Mouse (Mus musculus): ENCODE measurements at regions not wholly inside any gene's neighbourhood (a gene's known extent, or its start where the extent isn't known, plus 50 kb on each side); places are given as distances from the start of the nearest gene placed in this dataset.

GRCm38 (mm10) chr14:120102010-120102748 is 59.9 kb upstream of the Oxgr1 start:
- Histone ChIP-seq H3K4me2 (no peak overlapping the region), H3K9ac (replicated peaks) (0 out of 2 replicates have a peak overlapping the region, but pooled peaks have one; percentile 8), H3K4me3 (replicated peaks) (no peak overlapping the region), H3K4me1 (replicated peaks) (peaks cover 9% of the 10 kb centered on the region), H3K27ac (no peak overlapping the region), H3K9me3 (peaks cover 6% of the 10 kb centered on the region; the same call in 1 of the 2 replicates), H3K27me3 (no peaks in the 10 kb centered on the region), H3K36me3 (no peaks in the 10 kb centered on the region)
- no peak for ATAC-seq (ENCODE audit: insufficient number of reproducible peaks, insufficient read depth, low FRiP score, low TSS enrichment, low read depth)
- WGBS, result 42% methylated on average over 7 of the region's 7 CpGs

GRCm38 (mm10) chr14:120102749-120103142 is 60.5 kb upstream of the Oxgr1 start:
- H3K9ac ChIP-seq (replicated peaks), result no peak overlapping the region
- no peak for ATAC-seq (ENCODE audit: insufficient number of reproducible peaks, insufficient read depth, low FRiP score, low TSS enrichment, low read depth)
- no peaks in the 10 kb centered on the region for H3K27me3 ChIP-seq
- H3K27ac ChIP-seq, result no peak overlapping the region
- H3K4me1 ChIP-seq (replicated peaks), result peaks cover 9% of the 10 kb centered on the region
- no peak overlapping the region for H3K4me2 ChIP-seq
- H3K9me3 ChIP-seq, result peaks cover 6% of the 10 kb centered on the region; the same call in 1 of the 2 replicates
- WGBS, result 6% methylated on average over 1 of the region's 1 CpGs
- H3K36me3 ChIP-seq, result no peaks in the 10 kb centered on the region
- H3K4me3 ChIP-seq (replicated peaks), result no peak overlapping the region

GRCm38 (mm10) chr14:120109846-120110245 is 67.6 kb upstream of the Oxgr1 start:
- Histone ChIP-seq H3K27me3 (no peaks in the 10 kb centered on the region), H3K9ac (replicated peaks) (no peak overlapping the region), H3K27ac (no peak overlapping the region), H3K36me3 (no peaks in the 10 kb centered on the region), H3K9me3 (no peaks in the 10 kb centered on the region), H3K4me1 (replicated peaks) (no peaks in the 10 kb centered on the region), H3K4me3 (replicated peaks) (no peak overlapping the region), H3K4me2 (no peak overlapping the region)
- ATAC-seq (ENCODE audit: insufficient number of reproducible peaks, insufficient read depth, low FRiP score, low TSS enrichment, low read depth), result no peak
- WGBS, result 98% methylated on average over 1 of the region's 1 CpGs

- Histone ChIP-seq H3K4me1 (replicated peaks) (no peaks in the 10 kb centered on the region), H3K27ac (no peak overlapping the region), H3K9me3 (no peaks in the 10 kb centered on the region), H3K4me3 (replicated peaks) (no peak overlapping the region), H3K27me3 (no peaks in the 10 kb centered on the region), H3K4me2 (no peak overlapping the region), H3K36me3 (no peaks in the 10 kb centered on the region), H3K9ac (replicated peaks) (no peak overlapping the region)
- no peak for ATAC-seq (ENCODE audit: insufficient number of reproducible peaks, insufficient read depth, low FRiP score, low TSS enrichment, low read depth)
- whole genome bisulfite sequencing, result 90% methylated on average over 4 of the region's 4 CpGs
Observed at GRCm38 (mm10) chr14:120113316-120113715, 71.1 kb upstream of the Oxgr1 start.

- Histone ChIP-seq H3K9me3 (no peaks in the 10 kb centered on the region), H3K36me3 (no peaks in the 10 kb centered on the region), H3K4me3 (replicated peaks) (no peak overlapping the region), H3K27me3 (no peaks in the 10 kb centered on the region), H3K9ac (replicated peaks) (no peak overlapping the region), H3K4me2 (no peak overlapping the region), H3K4me1 (replicated peaks) (no peaks in the 10 kb centered on the region), H3K27ac (no peak overlapping the region)
- ATAC-seq (ENCODE audit: insufficient number of reproducible peaks, insufficient read depth, low FRiP score, low TSS enrichment, low read depth), result no peak
- WGBS, result 88% methylated on average over 7 of the region's 7 CpGs
Observed at GRCm38 (mm10) chr14:120118582-120118981, 76.3 kb upstream of the Oxgr1 start.

GRCm38 (mm10) chr14:120119094-120119501 is 76.9 kb upstream of the Oxgr1 start:
- ATAC-seq (ENCODE audit: insufficient number of reproducible peaks, insufficient read depth, low FRiP score, low TSS enrichment, low read depth), result no peak
- no peak overlapping the region for H3K4me2 ChIP-seq
- WGBS, result 91% methylated on average over 5 of the region's 5 CpGs
- no peaks in the 10 kb centered on the region for H3K27me3 ChIP-seq
- H3K9me3 ChIP-seq, result no peaks in the 10 kb centered on the region
- no peaks in the 10 kb centered on the region for H3K4me1 ChIP-seq (replicated peaks)
- H3K36me3 ChIP-seq, result no peaks in the 10 kb centered on the region
- H3K9ac ChIP-seq (replicated peaks), result no peak overlapping the region
- no peak overlapping the region for H3K4me3 ChIP-seq (replicated peaks)
- H3K27ac ChIP-seq, result no peak overlapping the region

GRCm38 (mm10) chr14:120119506-120119905 is 77.3 kb upstream of the Oxgr1 start:
- no peak overlapping the region for H3K4me3 ChIP-seq (replicated peaks)
- H3K27ac ChIP-seq, result no peak overlapping the region
- no peak overlapping the region for H3K4me2 ChIP-seq
- WGBS, result 72% methylated on average over 5 of the region's 5 CpGs
- no peaks in the 10 kb centered on the region for H3K36me3 ChIP-seq
- H3K9me3 ChIP-seq, result no peaks in the 10 kb centered on the region
- no peak overlapping the region for H3K9ac ChIP-seq (replicated peaks)
- H3K27me3 ChIP-seq, result no peaks in the 10 kb centered on the region
- no peaks in the 10 kb centered on the region for H3K4me1 ChIP-seq (replicated peaks)
- ATAC-seq (ENCODE audit: insufficient number of reproducible peaks, insufficient read depth, low FRiP score, low TSS enrichment, low read depth), result no peak

GRCm38 (mm10) chr14:120120261-120120660 is 78.0 kb upstream of the Oxgr1 start:
- WGBS, result 95% methylated on average over 5 of the region's 5 CpGs
- Histone ChIP-seq H3K4me2 (no peak overlapping the region), H3K9ac (replicated peaks) (no peak overlapping the region), H3K4me1 (replicated peaks) (no peaks in the 10 kb centered on the region), H3K4me3 (replicated peaks) (no peak overlapping the region), H3K27ac (no peak overlapping the region), H3K9me3 (0 out of 2 replicates have a peak, but pooled peaks cover 3% of the 10 kb centered on the region), H3K27me3 (no peaks in the 10 kb centered on the region), H3K36me3 (no peaks in the 10 kb centered on the region)
- ATAC-seq (ENCODE audit: insufficient number of reproducible peaks, insufficient read depth, low FRiP score, low TSS enrichment, low read depth), result no peak

GRCm38 (mm10) chr14:120125315-120125714 is 83.1 kb upstream of the Oxgr1 start:
- no peak overlapping the region for H3K27ac ChIP-seq
- WGBS, result 87% methylated on average over 5 of the region's 5 CpGs
- 0 out of 2 replicates have a peak, but pooled peaks cover 5% of the 10 kb centered on the region for H3K9me3 ChIP-seq
- no peaks in the 10 kb centered on the region for H3K36me3 ChIP-seq
- no peak overlapping the region for H3K9ac ChIP-seq (replicated peaks)
- H3K4me2 ChIP-seq, result no peak overlapping the region
- no peaks in the 10 kb centered on the region for H3K27me3 ChIP-seq
- no peak for ATAC-seq (ENCODE audit: insufficient number of reproducible peaks, insufficient read depth, low FRiP score, low TSS enrichment, low read depth)
- H3K4me3 ChIP-seq (replicated peaks), result no peak overlapping the region
- H3K4me1 ChIP-seq (replicated peaks), result no peaks in the 10 kb centered on the region

- WGBS, result 83% methylated on average over 5 of the region's 5 CpGs
- H3K4me1 ChIP-seq (replicated peaks), result no peaks in the 10 kb centered on the region
Observed at GRCm38 (mm10) chr14:120127481-120127880, 85.2 kb upstream of the Oxgr1 start.

GRCm38 (mm10) chr14:120134346-120135008 is 92.2 kb upstream of the Oxgr1 start:
- no peak for ATAC-seq (ENCODE audit: insufficient number of reproducible peaks, insufficient read depth, low FRiP score, low TSS enrichment, low read depth)
- H3K4me3 ChIP-seq (replicated peaks), result no peak overlapping the region

More at GRCm38 (mm10) chr14:120127481-120127880, 85.2 kb upstream of the Oxgr1 start:
- ATAC-seq (ENCODE audit: insufficient number of reproducible peaks, insufficient read depth, low FRiP score, low TSS enrichment, low read depth), result no peak
- Histone ChIP-seq H3K4me3 (replicated peaks) (no peak overlapping the region), H3K27ac (no peak overlapping the region), H3K9ac (replicated peaks) (no peak overlapping the region), H3K36me3 (no peaks in the 10 kb centered on the region), H3K9me3 (0 out of 2 replicates have a peak, but pooled peaks cover 5% of the 10 kb centered on the region), H3K4me2 (no peak overlapping the region), H3K27me3 (no peaks in the 10 kb centered on the region)

More at GRCm38 (mm10) chr14:120134346-120135008, 92.2 kb upstream of the Oxgr1 start:
- Histone ChIP-seq H3K9me3 (no peaks in the 10 kb centered on the region), H3K27me3 (no peaks in the 10 kb centered on the region), H3K4me1 (replicated peaks) (peaks cover 12% of the 10 kb centered on the region; the same call in 1 of the 2 replicates), H3K36me3 (no peaks in the 10 kb centered on the region), H3K4me2 (no peak overlapping the region), H3K9ac (replicated peaks) (no peak overlapping the region), H3K27ac (no peak overlapping the region)
- WGBS, result 75% methylated on average over 6 of the region's 6 CpGs
